Mouse (Mus musculus) frontal cortex, adult 2 months (tissue): ENCODE results near the gene Gm20441. TPM values are rescaled to one million over a fixed set of nuclear protein-coding genes. Genes with fewer than 3 reads are reported as not detected.

Source experiments
- DNase-seq, 2 experiments: peaks; one replicate each; pipeline ENCODE4 v3.0.0; 2022; ENCODE audit warnings: low spot score in 1 of 2; ENCODE audit errors: extremely low spot score in 1 of 2
- polyA plus RNA-seq: library from polyadenylated mRNA; depleted of rRNA; stranded (reverse); fragments of >200 nt; gene quantifications from 2 replicates; pipeline ENCODE4 v1.2.3, GENCODE M21; 2012; rRNA removed

The Gm20441 gene
- not detected in 2 replicates for polyA plus RNA-seq

- DNase-seq, result no peak
Observed at GRCm38 (mm10) chr10:75780769-75781578, at the start of gene Gm20441, which contains the start of gene Gstt3. TSS of gene Gm20441 (minus strand) at chr10:75780954. TSS of gene Gstt3 (minus strand) at chr10:75781414.

GRCm38 (mm10) chr10:75830275-75830670, 49.5 kb upstream of the Gm20441 start:
- DNase-seq, result no peak

- no peak for DNase-seq
Observed at GRCm38 (mm10) chr10:75829529-75830274, 48.9 kb upstream of the Gm20441 start.

GRCm38 (mm10) chr10:75828500-75828931, 47.8 kb upstream of the Gm20441 start:
- DNase-seq, result peak in 1 of 2 experiments; percentile 35

- DNase-seq, result no peak
Observed at GRCm38 (mm10) chr10:75827668-75828360, 47.1 kb upstream of the Gm20441 start.

GRCm38 (mm10) chr10:75824530-75824929, 43.8 kb upstream of the Gm20441 start:
- no peak for DNase-seq

GRCm38 (mm10) chr10:75823782-75824181, 43.0 kb upstream of the Gm20441 start:
- DNase-seq, result no peak

- no peak for DNase-seq
Observed at GRCm38 (mm10) chr10:75822443-75822842, 41.7 kb upstream of the Gm20441 start, which contains the start of gene Gstt4. TSS of gene Gstt4 (minus strand) at chr10:75822543.

GRCm38 (mm10) chr10:75819882-75820281, 39.1 kb upstream of the Gm20441 start:
- no peak for DNase-seq

- no peak for DNase-seq
Observed at GRCm38 (mm10) chr10:75818641-75819040, 37.9 kb upstream of the Gm20441 start.

GRCm38 (mm10) chr10:75804217-75804616, 23.5 kb upstream of the Gm20441 start:
- no peak for DNase-seq

GRCm38 (mm10) chr10:75798176-75798696, 17.5 kb upstream of the Gm20441 start, which contains the start of gene Gstt1:
TSS of gene Gstt1 (minus strand) at chr10:75798584.
- DNase-seq, result peak in 1 of 2 experiments; percentile 9

- DNase-seq, result peak in 1 of 2 experiments; percentile 45
Observed at GRCm38 (mm10) chr10:75797619-75798175, 16.9 kb upstream of the Gm20441 start.

GRCm38 (mm10) chr10:75796731-75797516, 16.2 kb upstream of the Gm20441 start:
- no peak for DNase-seq

- no peak for DNase-seq
Observed at GRCm38 (mm10) chr10:75794880-75795279, 14.1 kb upstream of the Gm20441 start.

- DNase-seq, result no peak
Observed at GRCm38 (mm10) chr10:75790773-75791172, 10.0 kb upstream of the Gm20441 start.

GRCm38 (mm10) chr10:75789841-75790240, 9.1 kb upstream of the Gm20441 start:
- DNase-seq, result no peak

GRCm38 (mm10) chr10:75789081-75789735, 8.5 kb upstream of the Gm20441 start:
- DNase-seq, result no peak

GRCm38 (mm10) chr10:75788277-75788676, 7.5 kb upstream of the Gm20441 start:
- DNase-seq, result peak in 1 of 2 experiments; percentile 43
